Mouse (Mus musculus) myocyte (in vitro differentiated cells): Measurements from ENCODE around the gene Plekhm2.

Experiments used
- CEBPB ChIP-seq: IDR thresholded peaks from 2 replicates; pipeline ENCODE4 v1.6.1; 2011; ENCODE audit warnings: mild to moderate bottlenecking, moderate library complexity; ENCODE audit not compliant: poor library complexity, insufficient read depth, severe bottlenecking
- MYOD1 ChIP-seq, 3 experiments: IDR thresholded peaks; one replicate each; pipeline ENCODE4 v1.6.1; 2011; ENCODE audit warnings: control low read depth in 2 of 3, low read depth in 2 of 3, mild to moderate bottlenecking in 2 of 3, moderate library complexity in 1 of 3; ENCODE audit not compliant: insufficient read length in 2 of 3, control insufficient read depth in 1 of 3
- POLR2A ChIP-seq: IDR thresholded peaks from one replicate; pipeline ENCODE4 v1.6.1; 2011; ENCODE audit warnings: low read depth, mild to moderate bottlenecking, control low read depth, moderate library complexity; ENCODE audit not compliant: insufficient read length
- TCF12 ChIP-seq: IDR thresholded peaks from one replicate; pipeline ENCODE4 v1.6.1; 2011; ENCODE audit warnings: mild to moderate bottlenecking, control low read depth; ENCODE audit not compliant: poor library complexity, insufficient read depth, severe bottlenecking
- USF1 ChIP-seq: IDR thresholded peaks from one replicate; pipeline ENCODE4 v1.6.1; 2011; ENCODE audit warnings: low read depth, mild to moderate bottlenecking, control low read depth, moderate library complexity

DNA sequence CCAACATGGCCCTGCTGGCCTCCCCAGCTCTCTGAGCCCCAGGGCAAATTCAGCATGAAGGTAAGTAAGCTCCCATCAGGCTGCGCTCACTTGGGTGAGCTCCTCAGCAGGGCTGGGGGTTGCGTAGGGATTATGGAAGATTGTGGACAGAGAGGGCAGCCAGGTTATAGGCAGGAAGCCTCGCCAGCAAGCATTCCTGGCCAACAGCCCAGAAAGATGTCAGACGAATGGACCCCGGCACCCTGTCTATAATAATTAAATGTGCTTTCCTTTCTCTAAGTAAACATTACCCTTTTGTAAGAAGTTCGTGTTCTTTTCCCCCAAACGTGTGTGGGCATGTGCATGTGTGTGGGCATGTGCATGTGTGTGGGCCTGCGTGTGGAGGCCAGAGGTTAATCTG is 60.2 kb downstream of the Plekhm2 start:
- no peak for TF ChIP-seq POLR2A
- TF ChIP-seq CEBPB = no peak
- no peak for TF ChIP-seq USF1
- TF ChIP-seq MYOD1 (IDR thresholded peaks at IDR 0.05; ENCODE audit: control insufficient read depth in 1 of 3, insufficient read length in 2 of 3, low read depth in 2 of 3) = no peak
- TF ChIP-seq TCF12 = no peak
